Mouse (Mus musculus): ENCODE results near the gene Ryr2.

- no peak for TF ChIP-seq POLR2A (IDR thresholded peaks at IDR 0.05; ENCODE audit: control insufficient read depth, low read depth, low read length)
- TF ChIP-seq CTCF (IDR thresholded peaks at IDR 0.05; ENCODE audit: control insufficient read depth, insufficient read depth, insufficient replicate concordance, low read depth, low read length), result no peak
Observed at GRCm38 (mm10) chr13:12115551-12115950, 8.8 kb upstream of the Ryr2 start.
